Mouse (Mus musculus) stomach, embryonic 16.5 days (tissue): Measurements from ENCODE around the gene Acad12. TPM values are rescaled to one million over a fixed set of nuclear protein-coding genes. Genes with fewer than 3 reads are reported as not detected.
A peak's percentile ranks its signal among the peaks of the same experiment; 100 is the strongest.
"Not testable (repeated sequence)": the region's sequence is repeated elsewhere in the genome, so short reads cannot be mapped to it uniquely, and the experiment has no call there.

Source experiments
- ATAC-seq: fragments of 200-750 bp; cut with Nextera tagmentation; 2 replicates; pipeline ENCODE4 v1.8.0; 2017; ENCODE audit warnings: moderate number of reproducible peaks, moderate TSS enrichment; ENCODE audit not compliant: insufficient read depth, low FRiP score
- H3K27ac ChIP-seq: fragments of 300-500 bp; sonication (generic); 2 replicates; pipeline ENCODE4 v1.5.1; 2014; ENCODE audit warnings: low read length
- H3K27me3 ChIP-seq: fragments of 300-500 bp; sonication (generic); 2 replicates; pipeline ENCODE4 v1.6.1; 2014; ENCODE audit warnings: low read length, control low read depth, mixed read lengths; ENCODE audit not compliant: control insufficient read depth, insufficient read depth
- H3K36me3 ChIP-seq: fragments of 300-500 bp; sonication (generic); 2 replicates; pipeline ENCODE4 v1.6.1; 2014; ENCODE audit warnings: low read length; ENCODE audit not compliant: control insufficient read depth, insufficient read depth
- H3K4me1 ChIP-seq: fragments of 300-500 bp; sonication (generic); 2 replicates; pipeline ENCODE4 v1.6.1; 2014; ENCODE audit warnings: low read length, control low read depth, mixed read lengths; ENCODE audit not compliant: control insufficient read depth, insufficient read depth
- H3K4me2 ChIP-seq: fragments of 300-500 bp; sonication (generic); 2 replicates; pipeline ENCODE4 v1.6.1; 2014; ENCODE audit warnings: low read depth, low read length, mixed read lengths
- H3K4me3 ChIP-seq: fragments of 300-500 bp; sonication (generic); replicated peaks from 2 replicates; pipeline ENCODE4 v1.5.1; 2014; ENCODE audit warnings: mild to moderate bottlenecking, low read length
- H3K9ac ChIP-seq: fragments of 300-500 bp; sonication (generic); 2 replicates; pipeline ENCODE4 v1.6.1; 2014; ENCODE audit warnings: low read length
- H3K9me3 ChIP-seq: fragments of 300-500 bp; sonication (generic); replicated peaks from 2 replicates; pipeline ENCODE4 v1.6.1; 2016; ENCODE audit warnings: low read length, control low read depth; ENCODE audit not compliant: control insufficient read depth
- WGBS: fragments of 180-500 bp; shearing (Covaris S2); extraction: QIAGEN DNeasy Blood & Tissue Kit; methylation state at CpG from one replicate; pipeline ENCODE4 v1.1.7; 2014; 5-methylcytosine and 5-hydroxymethylcytosine counted together
- polyA plus RNA-seq: library from polyadenylated mRNA; unstranded; fragments of >200 nt; fragmentation: Nextera tagmentation; extraction: Ambion mirVana; gene quantifications from 2 replicates; pipeline ENCODE4 v1.2.1, GENCODE M21; 2015

Gene Acad12
- polyA plus RNA-seq, 1 experiment from 2014 or later, result 2.6 TPM

DNA sequence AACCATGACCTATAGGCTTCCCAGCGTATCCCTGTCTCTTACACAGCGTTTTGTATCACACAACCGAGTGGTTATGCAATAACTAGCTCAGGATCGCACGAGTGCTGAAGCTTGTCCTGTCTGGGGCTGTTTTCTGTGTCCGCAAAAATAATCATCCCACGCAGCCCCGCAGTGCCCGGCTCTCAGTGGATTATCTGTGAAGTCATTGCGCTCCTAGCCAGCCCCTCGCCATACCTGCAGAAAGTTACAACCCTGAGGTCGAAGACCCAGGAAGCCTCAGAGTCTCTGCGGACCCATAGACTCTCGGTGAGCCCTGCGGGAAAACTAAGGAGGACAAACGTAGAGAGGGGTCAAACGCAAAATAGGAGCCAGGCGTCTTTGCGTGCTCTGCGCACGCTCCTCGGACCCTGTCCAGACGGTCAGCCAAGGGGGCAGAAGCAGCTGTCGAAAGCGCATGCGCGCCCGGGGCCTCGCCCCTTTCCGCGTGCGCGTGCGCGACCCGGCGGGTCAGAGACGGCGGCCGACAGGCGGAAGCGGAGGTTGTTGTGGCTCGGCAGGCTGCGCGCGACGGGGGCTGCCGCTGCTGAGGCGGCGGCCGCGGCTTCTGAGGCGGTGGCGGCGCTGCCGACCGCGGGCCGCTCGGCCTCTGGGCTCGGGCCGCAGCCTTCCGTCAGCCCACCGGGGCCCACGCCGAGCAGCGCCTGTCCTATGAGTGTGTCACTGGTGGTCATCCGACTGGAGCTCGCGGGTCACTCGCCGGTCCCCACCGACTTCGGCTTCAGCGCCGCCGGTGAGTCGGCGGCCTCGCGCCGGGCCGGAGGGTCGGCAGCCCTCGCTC, 41.5 kb upstream of the Acad12 start, which contains the start of the genes Acad10 and Brap:
Acad10 (minus strand) TSS at position 456 of the 838 bp plus-strand sequence.
Brap (plus strand) TSS at position 505 of the 838 bp plus-strand sequence.
- Histone ChIP-seq H3K4me1 (0 out of 2 replicates have a peak, but pooled peaks cover 10% of the 10 kb centered on the region), H3K9ac (peak within 1 kb of the TSS; percentile 89), H3K9me3 (no peaks in the 10 kb centered on the region), H3K36me3 (peaks cover 8% of the 10 kb centered on the region; the same call in 1 of the 2 replicates), H3K4me2 (peak within 1 kb of the TSS; percentile 88), H3K27me3 (no peaks in the 10 kb centered on the region), H3K4me3 (peak within 1 kb of the TSS; percentile 73), H3K27ac (peak within 1 kb of the TSS; percentile 56)
- WGBS, result 1% methylated on average over 84 of the region's 85 CpGs
- peak; percentile 89 for ATAC-seq

DNA sequence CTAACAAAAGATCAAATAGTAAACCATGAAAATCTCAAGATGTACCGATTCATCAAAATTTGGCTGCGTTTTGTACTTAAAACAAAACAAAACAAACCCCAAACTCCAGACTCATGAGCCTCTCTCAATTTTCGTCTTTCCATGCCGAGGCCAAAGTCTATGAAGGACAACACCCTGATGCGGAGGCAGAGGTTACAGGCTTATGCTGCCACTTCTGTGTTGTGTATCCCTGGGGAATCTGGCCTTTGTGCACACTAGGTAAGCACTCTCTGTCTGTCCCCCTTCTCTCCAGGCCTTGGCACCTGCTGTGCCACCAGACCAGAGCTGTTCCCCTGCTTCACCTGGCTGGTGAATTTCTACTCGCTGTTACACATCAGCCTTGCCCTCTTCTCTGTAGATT, 38.9 kb upstream of the Acad12 start:
- not testable (repeated sequence) for H3K9me3 ChIP-seq, H3K27me3 ChIP-seq, H3K4me1 ChIP-seq, H3K9ac ChIP-seq, H3K27ac ChIP-seq, H3K4me3 ChIP-seq, H3K4me2 ChIP-seq, H3K36me3 ChIP-seq, ATAC-seq
- 90% methylated on average over 6 of the region's 6 CpGs for WGBS

DNA sequence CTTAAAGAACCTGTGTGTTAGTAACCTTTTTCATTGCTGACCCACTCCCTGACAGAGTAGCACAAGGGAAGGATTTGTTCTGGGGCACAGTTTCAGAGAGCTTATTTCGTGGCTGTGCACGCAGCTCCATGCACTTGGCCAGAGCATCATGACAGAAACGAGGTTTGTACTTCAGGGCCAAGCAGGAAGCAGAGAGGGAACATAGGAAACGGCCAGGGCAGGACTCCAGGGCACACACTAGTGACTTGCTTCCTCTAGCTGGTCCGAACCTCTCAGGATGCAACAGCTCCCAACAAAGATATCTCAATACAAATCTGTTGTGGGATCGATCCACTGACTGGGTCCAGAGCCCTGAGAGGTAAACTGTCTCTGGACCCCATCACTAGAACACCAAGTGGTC, 38.1 kb upstream of the Acad12 start:
- 71% methylated on average over 6 of the region's 6 CpGs for WGBS
- H3K4me1 ChIP-seq, H3K4me3 ChIP-seq, H3K9ac ChIP-seq, H3K9me3 ChIP-seq, H3K36me3 ChIP-seq, H3K4me2 ChIP-seq, ATAC-seq, H3K27ac ChIP-seq, H3K27me3 ChIP-seq: not testable (repeated sequence)

DNA sequence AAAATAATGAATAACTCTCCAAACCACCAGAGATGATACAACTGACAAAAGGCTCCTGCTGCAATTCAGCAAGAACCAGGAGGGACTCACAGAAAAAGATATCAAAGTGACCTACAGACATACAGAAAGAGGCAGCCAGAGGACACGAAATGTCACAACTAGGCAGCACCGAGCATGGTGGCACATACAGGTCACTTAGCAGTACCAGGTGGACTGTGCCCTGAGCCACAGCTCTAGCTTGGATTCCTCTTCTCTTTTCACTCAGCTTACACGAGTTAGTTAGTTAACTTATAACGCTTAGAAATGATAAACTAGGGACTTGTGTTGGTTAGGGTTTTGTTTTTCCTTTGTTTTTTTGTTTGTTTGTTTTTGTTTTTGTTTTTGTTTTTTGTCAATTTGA, 35.8 kb upstream of the Acad12 start:
- H3K4me3 ChIP-seq, result no peak overlapping the region
- no peaks in the 10 kb centered on the region for H3K36me3 ChIP-seq
- H3K27ac ChIP-seq, result no peak overlapping the region
- no peak overlapping the region for H3K4me2 ChIP-seq
- no peaks in the 10 kb centered on the region for H3K4me1 ChIP-seq
- 85% methylated on average over 4 of the region's 4 CpGs for WGBS
- H3K9me3 ChIP-seq, result no peaks in the 10 kb centered on the region
- no peak for ATAC-seq
- H3K27me3 ChIP-seq, result no peaks in the 10 kb centered on the region
- no peak overlapping the region for H3K9ac ChIP-seq

DNA sequence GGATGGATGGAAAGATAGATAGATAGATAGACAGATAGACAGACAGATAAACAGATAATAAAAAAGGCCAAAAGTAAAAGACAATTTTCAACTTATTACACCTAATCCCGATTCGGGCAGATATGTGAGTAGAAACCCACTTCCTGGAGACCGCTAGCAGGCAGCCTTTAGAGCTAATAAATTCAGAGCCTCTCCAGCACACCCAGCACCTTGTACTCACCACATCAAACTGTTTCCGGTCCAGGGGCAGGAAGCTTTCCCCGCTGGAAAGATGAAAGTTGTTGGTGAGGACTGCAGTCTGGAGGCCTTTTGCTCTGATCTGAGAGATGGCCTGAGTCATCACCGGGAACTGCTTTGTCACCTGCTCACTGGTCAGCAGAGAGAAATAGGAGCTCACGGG, 30.4 kb upstream of the Acad12 start:
- H3K36me3 ChIP-seq, result no peaks in the 10 kb centered on the region
- H3K9me3 ChIP-seq, result no peaks in the 10 kb centered on the region
- 81% methylated on average over 7 of the region's 7 CpGs for WGBS
- no peaks in the 10 kb centered on the region for H3K27me3 ChIP-seq
- no peak overlapping the region for H3K4me3 ChIP-seq
- no peak overlapping the region for H3K9ac ChIP-seq
- no peak for ATAC-seq
- H3K4me2 ChIP-seq, result no peak overlapping the region
- H3K27ac ChIP-seq, result no peak overlapping the region
- H3K4me1 ChIP-seq, result no peaks in the 10 kb centered on the region

DNA sequence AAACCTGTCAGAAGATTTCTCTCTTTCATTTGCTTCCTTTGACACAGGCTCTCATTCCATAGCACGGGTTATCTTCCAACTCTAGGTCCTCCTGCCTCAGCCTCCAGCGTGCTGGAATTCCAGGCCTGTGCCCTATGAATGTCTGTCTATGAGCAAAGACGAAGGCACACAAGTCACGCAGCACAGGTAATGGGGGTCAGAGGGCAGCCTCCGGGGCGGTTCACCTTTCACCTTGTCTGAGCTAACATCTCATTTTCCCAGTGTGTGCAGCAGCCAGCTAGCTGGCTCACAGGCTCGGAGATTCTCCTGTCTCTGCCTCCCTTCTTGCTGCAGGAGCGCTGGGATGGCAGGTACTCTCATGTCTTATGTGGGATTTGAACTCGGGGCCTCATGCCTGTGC, 20.9 kb upstream of the Acad12 start:
- H3K9ac ChIP-seq, result no peak overlapping the region
- no peak overlapping the region for H3K4me2 ChIP-seq
- H3K4me1 ChIP-seq, result no peaks in the 10 kb centered on the region
- H3K27me3 ChIP-seq, result no peaks in the 10 kb centered on the region
- H3K9me3 ChIP-seq, result no peaks in the 10 kb centered on the region
- ATAC-seq, result no peak
- no peaks in the 10 kb centered on the region for H3K36me3 ChIP-seq
- H3K4me3 ChIP-seq, result no peak overlapping the region
- H3K27ac ChIP-seq, result no peak overlapping the region
- 88% methylated on average over 9 of the region's 9 CpGs for WGBS

DNA sequence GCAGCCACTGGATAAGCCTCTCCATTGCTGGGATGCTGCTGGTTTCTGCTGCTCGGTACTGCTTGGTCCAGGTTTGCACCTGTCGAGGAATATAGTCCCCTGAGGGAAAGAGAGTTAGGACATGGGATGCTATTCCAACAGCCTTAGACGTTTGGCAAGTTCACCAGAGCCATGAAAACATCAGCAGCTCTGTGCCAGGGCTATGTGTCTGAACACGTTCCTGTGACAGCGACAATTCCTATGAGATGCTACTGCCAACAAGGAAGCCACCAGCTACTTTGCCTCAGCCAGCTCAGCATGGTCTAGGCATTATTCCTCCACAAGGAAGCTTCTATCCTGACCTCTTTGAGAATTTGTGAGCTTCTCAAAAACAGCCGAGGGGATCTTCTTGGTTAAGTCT, 18.6 kb upstream of the Acad12 start:
- no peak overlapping the region for H3K4me3 ChIP-seq
- WGBS, result 81% methylated on average over 6 of the region's 6 CpGs
- no peaks in the 10 kb centered on the region for H3K9me3 ChIP-seq
- no peaks in the 10 kb centered on the region for H3K36me3 ChIP-seq
- H3K27ac ChIP-seq, result no peak overlapping the region
- no peak overlapping the region for H3K4me2 ChIP-seq
- H3K27me3 ChIP-seq, result no peaks in the 10 kb centered on the region
- no peak overlapping the region for H3K9ac ChIP-seq
- no peak for ATAC-seq
- no peaks in the 10 kb centered on the region for H3K4me1 ChIP-seq

DNA sequence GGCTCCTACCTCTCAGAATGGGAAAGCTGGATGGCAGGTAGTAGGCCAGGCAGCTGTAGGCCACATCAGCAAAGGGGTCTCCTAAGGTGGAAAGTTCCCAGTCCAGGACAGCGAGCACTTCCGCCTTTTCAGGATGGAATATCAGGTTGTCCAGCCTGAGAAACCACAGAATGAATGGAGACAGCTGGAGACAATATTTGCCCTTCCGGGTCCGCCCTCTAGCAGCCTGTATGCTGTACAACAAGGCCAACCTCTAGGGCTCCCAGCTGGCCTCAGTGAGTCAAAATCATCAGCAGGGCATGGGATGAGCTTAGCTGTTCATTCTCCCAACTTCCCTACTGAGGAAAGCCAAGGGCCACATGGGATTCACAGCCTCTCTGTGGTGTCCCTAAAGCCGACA, 15.9 kb upstream of the Acad12 start:
- Histone ChIP-seq H3K9me3 (no peaks in the 10 kb centered on the region), H3K4me1 (no peaks in the 10 kb centered on the region), H3K9ac (no peak overlapping the region), H3K36me3 (no peaks in the 10 kb centered on the region), H3K27me3 (no peaks in the 10 kb centered on the region), H3K27ac (no peak overlapping the region), H3K4me3 (no peak overlapping the region), H3K4me2 (no peak overlapping the region)
- WGBS, result 82% methylated on average over 5 of the region's 5 CpGs
- ATAC-seq, result no peak

DNA sequence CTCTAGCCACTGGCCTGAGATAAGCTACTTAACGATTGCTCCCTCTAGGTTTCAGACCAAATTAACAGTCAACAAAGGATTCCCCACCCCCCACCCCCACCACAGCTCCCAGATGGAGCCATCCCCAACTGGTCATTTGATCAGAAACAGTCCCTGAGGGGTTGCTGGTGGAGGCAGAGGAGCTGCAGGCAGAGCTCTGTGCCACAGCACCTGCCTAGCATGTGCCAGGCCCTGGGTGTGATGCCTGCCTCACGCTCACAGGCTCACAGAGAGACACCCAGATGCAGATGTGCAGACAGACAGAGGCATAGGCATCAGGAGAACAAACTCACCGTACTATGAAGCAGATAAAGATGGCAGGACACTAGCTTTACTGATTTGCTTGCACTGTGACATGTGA, 14.1 kb upstream of the Acad12 start:
- no peak for ATAC-seq
- H3K27me3 ChIP-seq, result no peaks in the 10 kb centered on the region
- H3K27ac ChIP-seq, result no peak overlapping the region
- WGBS, result 39% methylated on average over 3 of the region's 3 CpGs
- no peak overlapping the region for H3K9ac ChIP-seq
- no peaks in the 10 kb centered on the region for H3K36me3 ChIP-seq
- H3K9me3 ChIP-seq, result no peaks in the 10 kb centered on the region
- H3K4me3 ChIP-seq, result no peak overlapping the region
- no peaks in the 10 kb centered on the region for H3K4me1 ChIP-seq
- no peak overlapping the region for H3K4me2 ChIP-seq
